Mouse (Mus musculus): ENCODE results near the gene Dmrtc2.

- TF ChIP-seq GATA1 (IDR thresholded peaks at IDR 0.05; ENCODE audit: borderline replicate concordance, low read length) (no peak), FLI1 (IDR thresholded peaks at IDR 0.05; ENCODE audit: low read length) (no peak)
These were observed 31.3 kb downstream of the Dmrtc2 start for GRCm38 (mm10) chr7:24901114-24901513.
